10 mouse cellular contexts compared by ENCODE assay signal in the genomic region with DNA sequence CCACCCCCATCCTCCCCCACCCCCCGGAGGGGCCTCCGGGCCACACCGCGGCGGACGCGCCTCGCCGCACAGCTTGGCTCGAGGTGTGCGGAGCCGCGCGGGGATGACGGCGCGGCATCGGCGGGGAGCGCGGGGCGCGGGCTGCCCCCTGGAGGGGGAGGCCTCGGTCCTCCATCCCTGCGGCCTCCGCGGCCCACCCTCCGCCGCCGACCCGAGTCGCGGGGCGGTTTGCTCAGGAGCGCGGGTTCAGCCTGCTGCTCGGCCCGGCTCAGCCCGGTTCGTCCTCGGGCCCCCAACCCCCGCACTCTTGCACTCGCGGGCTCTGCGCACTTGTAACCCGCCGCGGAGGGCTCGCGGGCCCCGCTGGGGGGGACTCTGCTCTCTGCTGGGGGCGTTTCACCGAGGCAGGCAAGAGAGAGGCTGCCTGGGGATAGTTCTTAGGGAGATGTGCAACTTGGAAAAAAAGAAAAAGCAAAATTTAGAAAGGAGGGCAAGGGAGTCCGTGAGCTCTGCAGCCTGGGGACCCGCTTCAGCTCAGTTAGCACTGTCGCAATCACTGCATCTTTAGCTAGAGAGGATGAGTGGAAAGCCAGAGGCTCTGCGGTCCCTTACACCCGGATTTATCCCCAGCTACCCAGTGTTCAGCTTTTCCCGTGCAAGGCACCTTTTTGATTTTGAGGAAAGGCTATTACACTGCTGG. TPM values are rescaled to one million over a fixed set of nuclear protein-coding genes. Genes with fewer than 3 reads are reported as not detected.
DNase-seq lines count a peak whose midpoint lies in the region; ATAC-seq and TF ChIP-seq lines count a peak whose summit lies in the region.
"Had no signal": no experiment of that assay in that cellular context is flagged by ENCODE, and none has a peak within 500 bp of the region (broad histone marks: within the 10 kb centered on the region; RNA-seq: fewer than 3 reads in every experiment).

No protein-coding gene starts in this region.

- no peak for TF ChIP-seq CTCF in cerebellum, adult 2 months (IDR thresholded peaks at IDR 0.05; ENCODE audit: borderline replicate concordance, insufficient read depth, low read depth, low read length)

- H3K36me3 ChIP-seq in hindbrain, embryonic 11.5 days (ENCODE audit: control insufficient read depth, insufficient read depth, low read length): no peaks in the 10 kb centered on the region
- H3K36me3 ChIP-seq in midbrain, embryonic 12.5 days: no peaks in the 10 kb centered on the region

- 0 out of 2 replicates have a peak overlapping the region, but pooled peaks have one; percentile 27 for H3K9ac ChIP-seq in hindbrain, embryonic 11.5 days (ENCODE audit: low read depth, low read length)
- H3K9ac ChIP-seq in midbrain, embryonic 12.5 days (replicated peaks): peak overlapping the region; percentile 49

- H3K27ac ChIP-seq in cerebellum, adult 2 months (ENCODE audit: insufficient read depth, low read length): no peak overlapping the region
- no peak overlapping the region for H3K27ac ChIP-seq in hindbrain, embryonic 11.5 days (ENCODE audit: low read depth, low read length)
- H3K27ac ChIP-seq in midbrain, embryonic 12.5 days (replicated peaks): no peak overlapping the region

- peaks cover 4% of the 10 kb centered on the region for H3K27me3 ChIP-seq in cerebellum, adult 2 months (ENCODE audit: control insufficient read depth, insufficient read depth, low read length)
- H3K27me3 ChIP-seq in hindbrain, embryonic 11.5 days (ENCODE audit: control insufficient read depth, insufficient read depth, low read length): peaks cover 41% of the 10 kb centered on the region
- H3K27me3 ChIP-seq in midbrain, embryonic 12.5 days: peaks cover 61% of the 10 kb centered on the region

- no peak for TF ChIP-seq POLR2A in cerebellum, adult 2 months (IDR thresholded peaks at IDR 0.05; ENCODE audit: borderline replicate concordance, insufficient read depth, low read length)

- H3K4me2 ChIP-seq in hindbrain, embryonic 11.5 days (replicated peaks; ENCODE audit: low read depth, low read length): peak overlapping the region; percentile 99
- peak overlapping the region; percentile 91 for H3K4me2 ChIP-seq in midbrain, embryonic 12.5 days (replicated peaks)

- H3K4me3 ChIP-seq in cerebellum, adult 2 months (replicated peaks; ENCODE audit: insufficient read depth, low read depth, low read length): peak overlapping the region; percentile 57
- H3K4me3 ChIP-seq in hindbrain, embryonic 11.5 days (ENCODE audit: low read depth, low read length): peak overlapping the region; percentile 49
- H3K4me3 ChIP-seq in midbrain, embryonic 12.5 days: peak overlapping the region; percentile 53

- H3K9me3 ChIP-seq in hindbrain, embryonic 11.5 days (ENCODE audit: control insufficient read depth, low read length): no peaks in the 10 kb centered on the region
- H3K9me3 ChIP-seq in midbrain, embryonic 12.5 days: peaks cover 9% of the 10 kb centered on the region; the same call in 1 of the 2 replicates

- 1% methylated on average over 57 of the region's 59 CpGs for WGBS in cerebellum, adult 2 months
- 1% methylated on average over 42 of the region's 59 CpGs for WGBS in hindbrain, embryonic 11.5 days
- WGBS in midbrain, embryonic 12.5 days: under 1% methylated on average over 48 of the region's 59 CpGs

- ATAC-seq in hindbrain, embryonic 11.5 days (ENCODE audit: low FRiP score): peak; percentile 61
- peak; percentile 59 for ATAC-seq in midbrain, embryonic 12.5 days (ENCODE audit: low FRiP score, low read depth)
- no peak for ATAC-seq in megakaryocyte-erythroid progenitor cell, adult 5-6 weeks (replicated peaks; ENCODE audit: low FRiP score, low TSS enrichment, poor library complexity, severe bottlenecking)

- DNase-seq in cerebellum, adult 2 months: peak; percentile 3 to 34
- no peak for DNase-seq in cerebellum, adult 9-11 months
- DNase-seq in right cerebral cortex, adult 18-20 months: peak; percentile 30
- no peak for DNase-seq in right cerebral cortex, postnatal 36 days (ENCODE audit: low spot score in 2 of 2)
- DNase-seq in hindbrain, embryonic 11.5 days (ENCODE audit: low spot score): peak; percentile 54
- DNase-seq in thymus, adult 18-20 months: no peak

- H3K4me1 ChIP-seq in cerebellum, adult 2 months (ENCODE audit: control insufficient read depth, insufficient read depth, low read length): no peaks in the 10 kb centered on the region
- 0 out of 2 replicates have a peak, but pooled peaks cover 5% of the 10 kb centered on the region for H3K4me1 ChIP-seq in hindbrain, embryonic 11.5 days (replicated peaks; ENCODE audit: control insufficient read depth, insufficient read depth, low read length)
- peaks cover 18% of the 10 kb centered on the region for H3K4me1 ChIP-seq in midbrain, embryonic 12.5 days

RNA-seq across cellular contexts. Expression of a gene that starts 1.1 kb away (rescaled TPM):
- polyA plus RNA-seq in cerebellum, adult 2 months (2012; rRNA removed): 78.8 and 93.4 TPM in 2 replicates
- 0.12 and 0.27 TPM in 2 replicates for polyA plus RNA-seq in hindbrain, embryonic 11.5 days (2014; fragmentation: Nextera tagmentation; extraction: Ambion mirVana)
- 1.7 and 1.9 TPM in 2 replicates for polyA plus RNA-seq in midbrain, embryonic 12.5 days (2016; fragmentation: Nextera tagmentation; extraction: Ambion mirVana)
- not detected in 2 replicates for total RNA-seq in megakaryocyte-erythroid progenitor cell, adult 5-6 weeks (2014; fragmentation: Nextera tagmentation)
- not detected in 2 replicates for total RNA-seq in megakaryocyte-erythroid progenitor cell, adult 5-6 weeks (2017)
- polyA plus RNA-seq: C2C12; spleen, adult 2 months had no signal

RNA-seq across cellular contexts. Expression of a gene that starts 40.9 kb away (rescaled TPM):
- 52.8 and 55.6 TPM in 2 replicates for polyA plus RNA-seq in cerebellum, adult 2 months (2012; rRNA removed)
- polyA plus RNA-seq in hindbrain, embryonic 11.5 days (2014; fragmentation: Nextera tagmentation; extraction: Ambion mirVana): 36.3 and 43.5 TPM in 2 replicates
- 47.3 and 51.5 TPM in 2 replicates for polyA plus RNA-seq in midbrain, embryonic 12.5 days (2016; fragmentation: Nextera tagmentation; extraction: Ambion mirVana)
- 15.9 and 16.7 TPM in 2 replicates for total RNA-seq in megakaryocyte-erythroid progenitor cell, adult 5-6 weeks (2014; fragmentation: Nextera tagmentation)
- 11.2 and 18.6 TPM in 2 replicates for total RNA-seq in megakaryocyte-erythroid progenitor cell, adult 5-6 weeks (2017)

RNA-seq across cellular contexts. Expression of a gene that starts 41.0 kb away (rescaled TPM):
- 36.6 and 41.3 TPM in 2 replicates for polyA plus RNA-seq in cerebellum, adult 2 months (2012; rRNA removed)
- 38.5 and 45.5 TPM in 2 replicates for polyA plus RNA-seq in hindbrain, embryonic 11.5 days (2014; fragmentation: Nextera tagmentation; extraction: Ambion mirVana)
- polyA plus RNA-seq in midbrain, embryonic 12.5 days (2016; fragmentation: Nextera tagmentation; extraction: Ambion mirVana): 46.8 and 47.4 TPM in 2 replicates
- total RNA-seq in megakaryocyte-erythroid progenitor cell, adult 5-6 weeks (2014; fragmentation: Nextera tagmentation): 47.2 and 69.4 TPM in 2 replicates
- 41.0 and 68.5 TPM in 2 replicates for total RNA-seq in megakaryocyte-erythroid progenitor cell, adult 5-6 weeks (2017)

Comparison
In these comparisons a context has a peak if more than half of its experiments do, and no peak if none do; other contexts are left out.
1. DNase-seq: peak in cerebellum, adult 2 months (2 of 2), right cerebral cortex, adult 18-20 months (single experiment) and hindbrain, embryonic 11.5 days (single experiment); none in cerebellum, adult 9-11 months (single experiment), right cerebral cortex, postnatal 36 days (0 of 2) and thymus, adult 18-20 months (0 of 2).
2. RNA of a gene that starts 1.1 kb away (polyA plus RNA-seq): 78.8 to 93.4 TPM in cerebellum, adult 2 months; 1.7 to 1.9 TPM in midbrain, embryonic 12.5 days and 0.12 to 0.27 TPM in hindbrain, embryonic 11.5 days; every median in the first group is over 10 times any median in the second.
3. Peak in every context shown above with its lines, with median percentiles within 50 percentile points of each other: H3K4me3 ChIP-seq.